Mouse (Mus musculus): ENCODE data around the gene Ccdc157. TPM values are rescaled to one million over a fixed set of nuclear protein-coding genes. Genes with fewer than 3 reads are reported as not detected.

Ccdc157 gene
- total RNA-seq (2014; rRNA removed) (22.0 and 23.3 TPM in 2 replicates), polyA plus RNA-seq (2015; fragmentation: Nextera tagmentation; extraction: Ambion mirVana) (9.0 and 10.7 TPM in 2 replicates)

DNA sequence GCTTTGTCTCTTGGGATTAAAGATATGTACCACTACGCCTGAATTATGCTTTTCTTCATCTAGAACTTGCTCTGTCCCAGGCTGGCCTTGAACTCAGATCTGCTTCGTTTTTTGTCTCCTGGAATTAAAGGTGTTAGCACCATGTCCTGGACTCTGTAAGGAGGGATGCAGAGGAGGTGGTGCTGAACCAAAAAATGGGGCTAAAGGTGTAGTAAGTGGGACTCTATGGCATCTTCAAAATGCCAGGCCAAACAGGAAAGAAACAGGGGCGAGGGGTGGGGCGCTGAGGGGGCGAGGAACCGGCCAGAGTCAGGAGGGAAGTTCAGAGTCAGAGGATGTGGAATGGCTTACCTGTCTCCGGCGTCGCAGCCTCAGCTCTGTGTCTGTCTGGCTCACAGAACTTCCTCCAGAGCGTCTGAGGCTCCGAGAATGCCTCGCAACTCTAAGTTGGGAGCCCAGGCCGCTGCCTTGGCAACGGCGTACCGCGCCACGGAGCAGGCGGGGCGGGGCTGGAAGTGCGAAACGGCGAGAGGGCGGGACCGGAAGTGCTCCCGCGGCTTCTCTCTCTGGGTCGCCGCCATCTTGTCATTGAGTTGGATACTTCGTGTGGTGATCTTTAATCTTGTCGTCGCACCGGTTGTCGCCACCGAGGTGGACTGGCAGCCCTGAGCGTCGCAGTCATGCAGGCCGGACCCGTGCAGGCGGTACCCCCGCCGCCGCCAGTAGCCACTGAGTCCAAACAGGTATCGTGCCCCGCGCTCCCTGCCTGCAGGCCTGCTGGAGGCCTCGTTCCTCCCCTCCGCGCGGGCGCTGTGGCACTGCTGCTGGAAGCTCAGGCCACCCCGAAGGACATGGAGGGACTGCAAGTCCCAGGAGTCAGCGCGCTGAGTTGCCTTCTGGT lies at the start of gene Ccdc157, which contains the start of gene Sf3a1:
TSS of gene Ccdc157 (minus strand) at position 486 of the 901 bp plus-strand sequence.
TSS of gene Sf3a1 (plus strand) at position 543 of the 901 bp plus-strand sequence.
- peak; percentile 96 for ATAC-seq (ENCODE audit: low FRiP score)
- H3K4me2 ChIP-seq (ENCODE audit: low read depth, low read length, poor library complexity, severe bottlenecking): peak within 1 kb of the TSS; percentile 83

DNA sequence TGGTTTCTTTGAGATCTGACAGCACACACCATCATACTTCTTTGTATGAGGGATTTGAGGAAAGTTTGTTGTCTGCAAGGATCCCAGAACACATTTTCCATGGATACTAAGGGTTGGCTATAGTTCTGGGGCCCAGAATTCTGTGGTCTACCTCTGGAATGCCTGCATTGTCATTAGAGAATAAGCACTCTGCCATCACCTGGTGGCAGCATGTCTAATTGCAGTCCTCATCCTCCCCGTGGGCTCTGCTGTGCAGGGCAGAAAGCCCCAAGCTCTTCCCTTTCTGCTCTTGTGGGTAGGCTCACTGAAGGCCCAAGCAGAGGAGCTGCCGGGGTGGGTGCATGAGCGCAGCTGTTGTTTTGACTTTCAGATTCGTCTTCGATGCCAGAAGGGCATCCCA lies 49.5 kb upstream of the Ccdc157 start:
- no peak overlapping the region for H3K9ac ChIP-seq (replicated peaks; ENCODE audit: low read length, poor library complexity, severe bottlenecking)
- TF ChIP-seq CTCF (IDR thresholded peaks at IDR 0.05): peak; percentile 45
- no peak overlapping the region for H3K4me2 ChIP-seq (ENCODE audit: low read depth, low read length, poor library complexity, severe bottlenecking)
- H3K9me3 ChIP-seq (ENCODE audit: low read length): no peaks in the 10 kb centered on the region
- no peaks in the 10 kb centered on the region for H3K27me3 ChIP-seq (ENCODE audit: insufficient read depth, low read length)
- no peak for ATAC-seq (ENCODE audit: low FRiP score)
- H3K4me1 ChIP-seq (ENCODE audit: insufficient read depth, low read length): no peaks in the 10 kb centered on the region
- H3K4me3 ChIP-seq (ENCODE audit: low read depth, low read length): no peak overlapping the region
- DNase-seq (ENCODE audit: low spot score): no peak
- peaks cover 67% of the 10 kb centered on the region for H3K36me3 ChIP-seq (ENCODE audit: insufficient read depth, low read length)
- no peak overlapping the region for H3K27ac ChIP-seq (ENCODE audit: low read depth, low read length)
- 83% methylated on average over 5 of the region's 5 CpGs for WGBS

More for the DNA sequence above, at the start of gene Ccdc157, which contains the start of gene Sf3a1:
- WGBS: 2% methylated on average over 54 of the region's 54 CpGs
- peak within 1 kb of the TSS; percentile 75 for H3K4me3 ChIP-seq (ENCODE audit: low read depth, low read length)
- peak within 1 kb of the TSS; percentile 95 for H3K27ac ChIP-seq (ENCODE audit: low read depth, low read length)
- H3K4me1 ChIP-seq (ENCODE audit: insufficient read depth, low read length): peaks cover 11% of the 10 kb centered on the region; the same call in 1 of the 2 replicates
- no peak; the same call in 1 of the 2 replicates for TF ChIP-seq CTCF (IDR thresholded peaks at IDR 0.05)
- DNase-seq (ENCODE audit: low spot score): peak; percentile 96
- peak within 1 kb of the TSS; percentile 91 for H3K9ac ChIP-seq (replicated peaks; ENCODE audit: low read length, poor library complexity, severe bottlenecking)
- peaks cover 18% of the 10 kb centered on the region for H3K36me3 ChIP-seq (ENCODE audit: insufficient read depth, low read length)
- no peaks in the 10 kb centered on the region for H3K9me3 ChIP-seq (ENCODE audit: low read length)
- H3K27me3 ChIP-seq (ENCODE audit: insufficient read depth, low read length): no peaks in the 10 kb centered on the region

DNA sequence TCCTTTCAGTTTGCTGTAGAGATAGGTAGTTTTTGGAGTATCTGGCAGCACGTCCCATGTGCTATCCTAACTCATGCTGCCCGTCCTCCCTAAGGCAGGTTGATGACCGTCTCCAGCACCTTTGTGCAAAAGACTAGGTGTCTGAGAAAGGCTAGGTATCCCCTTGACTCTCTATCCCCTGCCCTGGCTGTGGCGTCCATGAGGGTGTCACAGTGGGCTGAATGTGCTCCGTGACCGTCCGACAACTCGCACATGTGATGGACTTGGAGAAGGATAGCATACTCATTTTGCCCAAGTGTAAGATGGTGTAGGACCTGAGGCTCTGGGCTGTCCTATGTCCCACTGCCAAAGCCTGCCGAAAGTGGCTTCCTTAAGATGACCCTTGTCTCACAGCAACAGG lies 47.6 kb upstream of the Ccdc157 start:
- Histone ChIP-seq H3K27ac (ENCODE audit: low read depth, low read length) (no peak overlapping the region), H3K4me1 (ENCODE audit: insufficient read depth, low read length) (no peaks in the 10 kb centered on the region), H3K9ac (replicated peaks; ENCODE audit: low read length, poor library complexity, severe bottlenecking) (no peak overlapping the region), H3K27me3 (ENCODE audit: insufficient read depth, low read length) (no peaks in the 10 kb centered on the region), H3K36me3 (ENCODE audit: insufficient read depth, low read length) (peaks cover 48% of the 10 kb centered on the region), H3K9me3 (ENCODE audit: low read length) (no peaks in the 10 kb centered on the region), H3K4me3 (ENCODE audit: low read depth, low read length) (no peak overlapping the region), H3K4me2 (ENCODE audit: low read depth, low read length, poor library complexity, severe bottlenecking) (no peak overlapping the region)
- no peak for ATAC-seq (ENCODE audit: low FRiP score)
- no peak for TF ChIP-seq CTCF (IDR thresholded peaks at IDR 0.05)
- 94% methylated on average over 9 of the region's 9 CpGs for WGBS
- DNase-seq (ENCODE audit: low spot score): no peak

DNA sequence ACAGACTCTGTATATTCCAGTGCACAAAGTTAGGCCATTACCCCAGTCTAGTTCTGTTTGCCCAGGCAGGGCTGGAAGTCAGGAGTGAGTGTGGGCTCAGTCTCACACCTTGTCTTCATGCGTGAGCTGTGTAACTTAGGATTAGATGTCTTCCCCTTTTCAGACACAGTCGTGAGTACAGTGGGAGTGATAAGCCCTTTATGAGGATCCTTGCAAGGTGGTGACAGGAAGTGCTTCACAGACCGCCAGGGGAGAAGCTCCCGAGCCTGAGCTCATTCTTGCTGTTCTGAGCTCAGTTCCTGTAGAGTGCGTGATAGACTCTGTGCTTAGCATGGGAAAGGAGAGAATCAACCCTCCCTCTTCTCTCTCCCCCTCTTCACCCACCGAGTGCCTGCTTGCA lies 46.5 kb upstream of the Ccdc157 start:
- 78% methylated on average over 6 of the region's 6 CpGs for WGBS
- H3K4me2 ChIP-seq (ENCODE audit: low read depth, low read length, poor library complexity, severe bottlenecking): no peak overlapping the region
- H3K9ac ChIP-seq (replicated peaks; ENCODE audit: low read length, poor library complexity, severe bottlenecking): no peak overlapping the region
- H3K4me1 ChIP-seq (ENCODE audit: insufficient read depth, low read length): no peaks in the 10 kb centered on the region
- no peak for ATAC-seq (ENCODE audit: low FRiP score)
- peaks cover 37% of the 10 kb centered on the region for H3K36me3 ChIP-seq (ENCODE audit: insufficient read depth, low read length)
- H3K27me3 ChIP-seq (ENCODE audit: insufficient read depth, low read length): no peaks in the 10 kb centered on the region
- no peak for DNase-seq (ENCODE audit: low spot score)
- no peak for TF ChIP-seq CTCF (IDR thresholded peaks at IDR 0.05)
- no peak overlapping the region for H3K4me3 ChIP-seq (ENCODE audit: low read depth, low read length)
- no peaks in the 10 kb centered on the region for H3K9me3 ChIP-seq (ENCODE audit: low read length)
- H3K27ac ChIP-seq (ENCODE audit: low read depth, low read length): no peak overlapping the region

DNA sequence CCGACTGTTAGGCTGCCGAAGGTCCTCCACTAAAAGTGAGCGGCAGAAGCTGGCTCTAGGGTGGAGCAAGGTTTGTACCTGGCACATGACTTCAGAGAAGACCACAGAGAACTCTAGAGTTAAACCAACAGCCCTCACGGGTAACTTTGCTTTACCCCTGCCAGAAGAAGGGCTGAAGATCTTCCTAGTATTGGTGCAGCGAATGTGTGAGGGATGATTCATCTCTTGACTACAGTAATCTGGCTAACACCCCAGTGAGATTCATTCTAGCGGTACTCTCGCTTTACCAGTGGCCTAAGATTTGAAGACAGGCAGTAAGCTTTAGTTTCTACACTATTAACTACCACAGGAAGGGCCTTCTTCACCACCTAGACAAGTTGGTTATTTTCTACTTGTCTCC lies 45.9 kb upstream of the Ccdc157 start:
- Histone ChIP-seq H3K27me3 (ENCODE audit: insufficient read depth, low read length) (no peaks in the 10 kb centered on the region), H3K4me1 (ENCODE audit: insufficient read depth, low read length) (no peaks in the 10 kb centered on the region), H3K9ac (replicated peaks; ENCODE audit: low read length, poor library complexity, severe bottlenecking) (no peak overlapping the region), H3K9me3 (ENCODE audit: low read length) (no peaks in the 10 kb centered on the region), H3K4me3 (ENCODE audit: low read depth, low read length) (no peak overlapping the region), H3K4me2 (ENCODE audit: low read depth, low read length, poor library complexity, severe bottlenecking) (no peak overlapping the region), H3K27ac (ENCODE audit: low read depth, low read length) (no peak overlapping the region), H3K36me3 (ENCODE audit: insufficient read depth, low read length) (peaks cover 33% of the 10 kb centered on the region)
- ATAC-seq (ENCODE audit: low FRiP score) (no peak), DNase-seq (ENCODE audit: low spot score) (no peak)
- 92% methylated on average over 7 of the region's 7 CpGs for WGBS
- TF ChIP-seq CTCF (IDR thresholded peaks at IDR 0.05): no peak

DNA sequence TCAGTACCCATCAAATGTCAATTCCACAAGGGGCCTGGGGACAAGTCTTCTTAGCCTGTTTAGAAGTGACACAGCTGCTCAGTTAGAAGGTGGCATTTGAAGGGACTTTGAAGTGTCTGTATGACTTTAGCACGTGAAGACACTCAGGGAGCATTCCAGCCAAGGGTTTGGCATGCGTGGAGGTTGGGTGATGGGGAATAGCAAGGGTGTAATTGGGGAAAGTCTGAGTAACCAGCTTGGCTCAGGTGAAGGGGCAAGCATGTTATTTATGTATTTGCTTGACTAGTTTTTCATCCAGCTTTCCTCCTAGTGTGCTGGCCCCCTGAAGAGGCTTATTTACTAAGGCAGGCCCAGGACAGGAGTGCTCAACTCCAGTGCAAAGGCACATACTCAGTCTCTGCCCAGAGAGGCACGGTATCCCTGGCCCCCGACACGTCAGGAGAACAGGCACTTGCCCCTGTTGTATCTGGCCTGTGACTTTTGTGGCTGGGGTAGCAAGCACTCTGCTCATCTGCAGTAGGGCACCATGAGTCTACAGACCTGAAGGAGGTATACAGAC lies 45.1 kb upstream of the Ccdc157 start:
- H3K9ac ChIP-seq (replicated peaks; ENCODE audit: low read length, poor library complexity, severe bottlenecking): no peak overlapping the region
- H3K36me3 ChIP-seq (ENCODE audit: insufficient read depth, low read length): peaks cover 25% of the 10 kb centered on the region
- no peaks in the 10 kb centered on the region for H3K4me1 ChIP-seq (ENCODE audit: insufficient read depth, low read length)
- DNase-seq (ENCODE audit: low spot score): no peak
- H3K27me3 ChIP-seq (ENCODE audit: insufficient read depth, low read length): no peaks in the 10 kb centered on the region
- WGBS: 91% methylated on average over 5 of the region's 5 CpGs
- H3K4me2 ChIP-seq (ENCODE audit: low read depth, low read length, poor library complexity, severe bottlenecking): no peak overlapping the region
- no peak overlapping the region for H3K27ac ChIP-seq (ENCODE audit: low read depth, low read length)
- H3K4me3 ChIP-seq (ENCODE audit: low read depth, low read length): no peak overlapping the region
- no peaks in the 10 kb centered on the region for H3K9me3 ChIP-seq (ENCODE audit: low read length)
- no peak for ATAC-seq (ENCODE audit: low FRiP score)
- TF ChIP-seq CTCF (IDR thresholded peaks at IDR 0.05): no peak

Measured in midbrain, postnatal 0 days (tissue).